Mouse (Mus musculus) heart, adult 2 months (tissue): ENCODE measurements around the gene Calm4.

Source experiments
- CTCF ChIP-seq: fragments of 200-600 bp; IDR thresholded peaks from 2 replicates; pipeline ENCODE4 v1.8.1; 2022; ENCODE audit warnings: antibody characterized with exemption, mild to moderate bottlenecking, moderate library complexity
- POLR2A ChIP-seq: fragments of 200-500 bp; IDR thresholded peaks from 2 replicates; pipeline ENCODE4 v1.6.1; 2011; ENCODE audit warnings: mild to moderate bottlenecking, low read depth, low read length, control low read depth; ENCODE audit not compliant: insufficient read depth

DNA sequence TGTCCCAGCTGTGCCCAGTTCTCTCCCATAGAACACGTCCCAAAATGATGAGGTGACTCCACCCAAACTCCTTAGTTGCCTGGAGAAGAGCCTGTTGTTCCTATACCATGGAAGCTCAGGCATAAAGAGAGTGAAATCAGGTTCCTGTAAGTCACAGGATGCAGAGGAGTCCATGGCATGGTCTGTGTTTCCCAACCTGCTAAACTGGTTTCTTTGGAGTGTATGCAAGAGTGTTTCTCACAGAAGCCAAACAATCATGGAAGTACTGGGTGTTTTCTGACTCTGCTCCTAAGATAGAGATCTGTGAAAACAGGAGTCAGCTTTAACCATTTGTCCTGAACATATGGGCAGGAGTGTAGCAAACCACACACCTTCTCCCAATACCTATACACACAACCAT is 5.6 kb upstream of the Calm4 start:
- TF ChIP-seq CTCF (no peak), POLR2A (no peak)
